Mouse (Mus musculus): ENCODE results near the gene Ints3.

- TF ChIP-seq CTCF (IDR thresholded peaks at IDR 0.05; ENCODE audit: insufficient read depth, low read length): peak; percentile 66
- TF ChIP-seq POLR2A (IDR thresholded peaks at IDR 0.05; ENCODE audit: borderline replicate concordance, extremely low read depth, low read depth, low read length): no peak
Observed at GRCm38 (mm10) chr3:90373432-90374028, 59.9 kb downstream of the Ints3 start.

Measured in lung, adult 2 months (tissue).